Mouse (Mus musculus) layer of hippocampus, adult 9-11 months (tissue): ENCODE measurements around the gene Zfp281.

ENCODE experiments used
- DNase-seq: peaks from one replicate; pipeline ENCODE4 v3.0.0; 2022

The Zfp281 gene

GRCm38 (mm10) chr1:136659337-136659736 is 34.6 kb downstream of the Zfp281 start:
- no peak for DNase-seq

GRCm38 (mm10) chr1:136659917-136660316 is 35.2 kb downstream of the Zfp281 start:
- no peak for DNase-seq

GRCm38 (mm10) chr1:136661511-136661910 is 36.8 kb downstream of the Zfp281 start:
- DNase-seq: no peak

GRCm38 (mm10) chr1:136661939-136662563 is 37.4 kb downstream of the Zfp281 start:
- peak; percentile 65 for DNase-seq

GRCm38 (mm10) chr1:136664921-136665582 is 40.4 kb downstream of the Zfp281 start:
- no peak for DNase-seq

- peak; percentile 49 for DNase-seq
Measured at GRCm38 (mm10) chr1:136666513-136666912, 41.8 kb downstream of the Zfp281 start.

- DNase-seq: no peak
Measured at GRCm38 (mm10) chr1:136669926-136670325, 45.2 kb downstream of the Zfp281 start.

- DNase-seq: peak; percentile 50
Measured at GRCm38 (mm10) chr1:136670421-136670820, 45.7 kb downstream of the Zfp281 start.

- no peak for DNase-seq
Measured at GRCm38 (mm10) chr1:136671767-136672434, 47.2 kb downstream of the Zfp281 start.

- DNase-seq: no peak
Measured at GRCm38 (mm10) chr1:136672564-136672963, 47.9 kb downstream of the Zfp281 start.

GRCm38 (mm10) chr1:136673293-136673692 is 48.6 kb downstream of the Zfp281 start:
- DNase-seq: no peak

GRCm38 (mm10) chr1:136674548-136675455 is 50.1 kb downstream of the Zfp281 start:
- no peak for DNase-seq

GRCm38 (mm10) chr1:136675736-136676444 is 51.2 kb downstream of the Zfp281 start:
- peak; percentile 40 for DNase-seq

GRCm38 (mm10) chr1:136676445-136676755 is 51.7 kb downstream of the Zfp281 start:
- no peak for DNase-seq

GRCm38 (mm10) chr1:136677847-136678325 is 53.2 kb downstream of the Zfp281 start:
- no peak for DNase-seq

GRCm38 (mm10) chr1:136678836-136679235 is 54.1 kb downstream of the Zfp281 start:
- no peak for DNase-seq
